ENCODE assay signal across 8 mouse cellular contexts in genomic region chr10:20724906-20725305, GRCm38 (mm10). TPM values are rescaled to one million over a fixed set of nuclear protein-coding genes. Genes with fewer than 3 reads are reported as not detected.
DNase-seq lines count a peak whose midpoint lies in the region; ATAC-seq and TF ChIP-seq lines count a peak whose summit lies in the region.

TSS of gene Pde7b (minus strand) at chr10:20725078.

- TF ChIP-seq CTCF in MEL (IDR thresholded peaks at IDR 0.05 in 2 of 3, conservative IDR thresholded peaks at IDR 0.05 in 1 of 3; ENCODE audit: control insufficient read depth in 1 of 3, insufficient read depth in 1 of 3, low read depth in 2 of 3, low read length in 3 of 3, poor library complexity in 1 of 3, severe bottlenecking in 1 of 3) = no peak
- TF ChIP-seq CTCF in layer of hippocampus, adult 2 months (conservative IDR thresholded peaks at IDR 0.05) = no peak

- no peak within 1 kb of the TSS for H3K4me3 ChIP-seq in MEL (ENCODE audit: control insufficient read depth in 1 of 2, insufficient read depth in 1 of 2, low read depth in 2 of 2, low read length in 2 of 2)
- peak within 1 kb of the TSS; percentile 64 for H3K4me3 ChIP-seq in layer of hippocampus, adult 2 months
- peak within 1 kb of the TSS; percentile 34 for H3K4me3 ChIP-seq in neural tube, embryonic 13.5 days

- H3K36me3 ChIP-seq in MEL (ENCODE audit: control insufficient read depth in 1 of 2, insufficient read depth in 2 of 2, low read length in 2 of 2) = no peaks in the 10 kb centered on the region
- H3K36me3 ChIP-seq in neural tube, embryonic 13.5 days = no peaks in the 10 kb centered on the region

- H3K4me2 ChIP-seq in neural tube, embryonic 13.5 days = peak within 1 kb of the TSS; percentile 57

- no peak for TF ChIP-seq POLR2A in MEL (IDR thresholded peaks at IDR 0.05; ENCODE audit: control insufficient read depth in 1 of 2, insufficient read depth in 1 of 2, low read depth in 1 of 2, low read length in 2 of 2, poor library complexity in 1 of 2)

- no peaks in the 10 kb centered on the region for H3K79me2 ChIP-seq in MEL (ENCODE audit: control insufficient read depth, insufficient read depth, low read length, poor library complexity)

- H3K4me1 ChIP-seq in MEL (ENCODE audit: control insufficient read depth in 1 of 2, insufficient read depth in 2 of 2, low read length in 2 of 2) = no peaks in the 10 kb centered on the region
- H3K4me1 ChIP-seq in neural tube, embryonic 13.5 days (replicated peaks) = peaks cover 29% of the 10 kb centered on the region

- ATAC-seq in frontal cortex, adult (ENCODE audit: low TSS enrichment) = peak; percentile 84
- ATAC-seq in neural tube, embryonic 13.5 days (ENCODE audit: low read depth) = peak; percentile 92

- TF ChIP-seq RAD21 in MEL (IDR thresholded peaks at IDR 0.05; ENCODE audit: low read depth, low read length) = no peak

- H3K9me3 ChIP-seq in MEL (replicated peaks; ENCODE audit: insufficient read depth, low read length) = no peaks in the 10 kb centered on the region
- no peaks in the 10 kb centered on the region for H3K9me3 ChIP-seq in neural tube, embryonic 13.5 days

- H3K9ac ChIP-seq in MEL (ENCODE audit: control insufficient read depth, low read depth, low read length, poor library complexity, severe bottlenecking) = no peak within 1 kb of the TSS
- H3K9ac ChIP-seq in neural tube, embryonic 13.5 days = peak within 1 kb of the TSS; percentile 54

- no peak within 1 kb of the TSS for H3K27ac ChIP-seq in MEL (ENCODE audit: control insufficient read depth, low read depth, low read length)
- peak within 1 kb of the TSS; percentile 89 for H3K27ac ChIP-seq in layer of hippocampus, adult 2 months
- no peak within 1 kb of the TSS for H3K27ac ChIP-seq in neural tube, embryonic 13.5 days (replicated peaks)

- no peak for TF ChIP-seq EP300 in MEL (IDR thresholded peaks at IDR 0.05; ENCODE audit: low read depth in 1 of 2, low read length in 2 of 2)

- peak; percentile 3 for DNase-seq in MEL (ENCODE audit: low read depth, low spot score)
- peak; percentile 85 to 89 for DNase-seq in cerebellum, postnatal 10 days
- peak; percentile 87 for DNase-seq in heart, postnatal 4 days
- DNase-seq in layer of hippocampus, adult 2 months (ENCODE audit: low spot score in 2 of 2) = peak; percentile 72 to 78
- DNase-seq in lung, adult 18-20 months = peak; percentile 73 to 84
- peak; percentile 69 for DNase-seq in testis, postnatal 10 days (ENCODE audit: low spot score)

- WGBS in neural tube, embryonic 13.5 days = 15% methylated on average over 17 of the region's 17 CpGs

- H3K27me3 ChIP-seq in MEL (ENCODE audit: control insufficient read depth in 1 of 2, insufficient read depth in 2 of 2, low read length in 2 of 2) = peaks cover 0 to 8% of the 10 kb centered on the region in 2 experiments; a peak in 3 of 4 replicates
- peaks cover 3% of the 10 kb centered on the region; the same call in 1 of the 2 replicates for H3K27me3 ChIP-seq in neural tube, embryonic 13.5 days

TF ChIP-seq in MEL, 35 proteins besides CTCF, POLR2A, EP300 and RAD21:
- TF ChIP-seq ZKSCAN1 (IDR thresholded peaks at IDR 0.05; ENCODE audit: low read depth, low read length) = no peak
- TF ChIP-seq POLR2AphosphoS5 (IDR thresholded peaks at IDR 0.05; ENCODE audit: borderline replicate concordance, low read depth, low read length) = no peak
- TF ChIP-seq USF2 (IDR thresholded peaks at IDR 0.05; ENCODE audit: borderline replicate concordance in 1 of 2, insufficient read depth in 1 of 2, low read depth in 1 of 2, low read length in 2 of 2) = no peak
- TF ChIP-seq SIN3A (IDR thresholded peaks at IDR 0.05; ENCODE audit: low read length) = no peak
- no peak for TF ChIP-seq SMC3 (IDR thresholded peaks at IDR 0.05; ENCODE audit: low read depth, low read length)
- TF ChIP-seq MAZ (IDR thresholded peaks at IDR 0.05; ENCODE audit: low read depth, low read length) = no peak
TF ChIP-seq in MEL: peak in this region for 0.

RNA-seq across cellular contexts. Expression of gene Pde7b, which starts in this region (rescaled TPM):
- 0.10 TPM in 1 of 2 replicates, not detected in the other for total RNA-seq in MEL (2012; rRNA removed)
- polyA plus RNA-seq in MEL (2012; ENCODE audit: insufficient read depth in 1 of 2, insufficient read length in 2 of 2, low read depth in 1 of 2, low replicate concordance in 2 of 2, missing spikeins in 1 of 2) = under 1 TPM in 1 of 2 experiments, not detected in 1; 0.04 TPM
- total RNA-seq in heart, postnatal 4 days (2021) = 10 to 100 TPM; 26.5 to 26.8 TPM
- 10 to 100 TPM; 27.6 to 27.8 TPM for total RNA-seq in layer of hippocampus, adult 2 months (2021)
- 2.0 and 3.5 TPM in 2 replicates for polyA plus RNA-seq in neural tube, embryonic 13.5 days (2015; fragmentation: Nextera tagmentation; extraction: Ambion mirVana)

Comparison
In these comparisons a context has a peak if more than half of its experiments do, and no peak if none do; other contexts are left out.
1. RNA of gene Pde7b (total RNA-seq): 27.6 to 27.8 TPM in layer of hippocampus, adult 2 months and 26.5 to 26.8 TPM in heart, postnatal 4 days; 0.10 TPM in MEL; every median in the first group is over 10 times any median in the second.
2. Peak in DNase-seq in MEL; RNA of the gene not detected or under 1 TPM.
3. DNase-seq: peak in every context shown above with its lines; median percentile 87 in cerebellum, postnatal 10 days; 87 in heart, postnatal 4 days; 78 in lung, adult 18-20 months; 75 in layer of hippocampus, adult 2 months; 69 in testis, postnatal 10 days; 3 in MEL.
4. H3K4me3 ChIP-seq: peak in layer of hippocampus, adult 2 months (single experiment) and neural tube, embryonic 13.5 days (single experiment); none in MEL (0 of 2).